Comparison of ENCODE assay signal across 10 mouse cellular contexts in the genomic region with DNA sequence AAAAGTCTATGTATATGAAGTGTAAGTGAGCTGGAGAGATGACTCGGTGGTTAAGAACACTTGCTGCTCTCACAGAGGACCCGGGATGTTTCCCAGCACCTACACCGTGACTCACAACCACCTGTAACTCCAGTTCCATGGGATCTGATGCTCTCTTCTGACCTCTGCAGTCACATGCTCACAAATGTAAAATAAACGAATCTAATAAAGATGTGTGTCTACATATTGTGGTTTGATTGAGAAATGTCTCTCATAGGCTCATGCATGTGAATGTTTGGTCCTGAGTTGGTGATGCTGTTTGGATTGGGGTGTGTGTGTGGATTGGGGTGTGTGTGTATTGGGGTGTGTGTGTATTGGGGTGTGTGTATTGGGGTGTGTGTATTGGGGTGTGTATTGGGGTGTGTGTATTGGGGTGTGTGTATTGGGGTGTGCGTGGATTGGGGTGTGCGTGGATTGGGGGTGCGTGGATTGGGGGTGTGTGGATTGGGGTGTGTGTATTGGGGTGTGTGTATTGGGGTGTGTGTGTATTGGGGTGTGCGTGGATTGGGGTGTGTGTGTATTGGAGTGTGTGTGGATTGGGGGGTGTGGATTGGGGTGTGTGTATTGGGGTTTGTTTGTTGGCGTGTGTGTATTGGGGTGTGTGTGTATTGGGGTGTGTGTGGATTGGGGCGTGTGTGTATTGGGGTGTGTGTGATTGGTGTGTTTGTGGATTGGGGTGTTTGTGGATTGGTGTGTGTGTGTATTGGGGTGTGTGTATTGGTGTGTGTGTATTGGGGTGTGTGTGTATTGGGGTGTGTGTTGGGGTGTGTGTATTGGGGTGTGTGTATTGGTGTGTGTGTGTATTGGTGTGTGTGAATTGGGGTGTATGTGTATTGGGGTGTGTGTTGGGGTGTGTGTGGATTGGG. TPM values are rescaled to one million over a fixed set of nuclear protein-coding genes. Genes with fewer than 3 reads are reported as not detected.
A peak's percentile ranks its signal among the peaks of the same experiment; 100 is the strongest.
DNase-seq lines count a peak whose midpoint lies in the region; ATAC-seq and TF ChIP-seq lines count a peak whose summit lies in the region.
"Had no signal": no experiment of that assay in that cellular context is flagged by ENCODE, and none has a peak within 500 bp of the region (broad histone marks: within the 10 kb centered on the region; RNA-seq: fewer than 3 reads in every experiment).

No protein-coding gene starts in this region.

- H3K27me3 ChIP-seq in forebrain, embryonic 11.5 days (ENCODE audit: control insufficient read depth, insufficient read depth, low read length): no peaks in the 10 kb centered on the region
- no peaks in the 10 kb centered on the region for H3K27me3 ChIP-seq in forebrain, postnatal 0 days (ENCODE audit: insufficient read depth, low read length)
- no peaks in the 10 kb centered on the region for H3K27me3 ChIP-seq in neural tube, embryonic 13.5 days
- H3K27me3 ChIP-seq in limb, embryonic 12.5 days: no peaks in the 10 kb centered on the region; the same call in 1 of the 2 replicates

- no peak overlapping the region for H3K4me3 ChIP-seq in forebrain, embryonic 11.5 days (ENCODE audit: low read depth, low read length)
- H3K4me3 ChIP-seq in forebrain, postnatal 0 days (ENCODE audit: low read depth, low read length): no peak overlapping the region
- H3K4me3 ChIP-seq in neural tube, embryonic 13.5 days: no peak overlapping the region
- H3K4me3 ChIP-seq in limb, embryonic 12.5 days (replicated peaks): no peak overlapping the region

- H3K36me3 ChIP-seq in forebrain, embryonic 11.5 days (ENCODE audit: control insufficient read depth, insufficient read depth, low read length): no peaks in the 10 kb centered on the region
- H3K36me3 ChIP-seq in forebrain, postnatal 0 days (ENCODE audit: insufficient read depth): no peaks in the 10 kb centered on the region
- H3K36me3 ChIP-seq in neural tube, embryonic 13.5 days: no peaks in the 10 kb centered on the region
- no peaks in the 10 kb centered on the region for H3K36me3 ChIP-seq in limb, embryonic 12.5 days

- H3K9ac ChIP-seq in forebrain, embryonic 11.5 days (ENCODE audit: low read length): no peak overlapping the region
- no peak overlapping the region for H3K9ac ChIP-seq in forebrain, postnatal 0 days
- no peak overlapping the region for H3K9ac ChIP-seq in neural tube, embryonic 13.5 days
- H3K9ac ChIP-seq in limb, embryonic 12.5 days (replicated peaks): no peak overlapping the region

- no peaks in the 10 kb centered on the region; the same call in 1 of the 2 replicates for H3K9me3 ChIP-seq in forebrain, embryonic 11.5 days (ENCODE audit: control insufficient read depth, low read length)
- H3K9me3 ChIP-seq in forebrain, postnatal 0 days (ENCODE audit: low read length): no peaks in the 10 kb centered on the region
- H3K9me3 ChIP-seq in neural tube, embryonic 13.5 days: no peaks in the 10 kb centered on the region
- 0 out of 2 replicates have a peak, but pooled peaks cover 4% of the 10 kb centered on the region for H3K9me3 ChIP-seq in limb, embryonic 12.5 days

- DNase-seq in forebrain, embryonic 11.5 days (ENCODE audit: low spot score): peak; percentile 62
- no peak for DNase-seq in forebrain, postnatal 0 days
- no peak for DNase-seq in neural tube, embryonic 10.5 days (ENCODE audit: extremely low spot score, low spot score)
- DNase-seq in thymus, postnatal 0 days (ENCODE audit: low spot score): no peak
- no peak for DNase-seq in layer of hippocampus, postnatal 14 days (ENCODE audit: low spot score in 2 of 2)
- no peak for DNase-seq in ovary, postnatal 14 days (ENCODE audit: low spot score)
- DNase-seq: lung, adult 2 months; thymus, postnatal 25 days had no signal

- no peak overlapping the region for H3K4me2 ChIP-seq in forebrain, embryonic 11.5 days (ENCODE audit: low read depth, low read length, severe bottlenecking)
- no peak overlapping the region for H3K4me2 ChIP-seq in forebrain, postnatal 0 days (ENCODE audit: low read depth)
- no peak overlapping the region for H3K4me2 ChIP-seq in neural tube, embryonic 13.5 days
- no peak overlapping the region for H3K4me2 ChIP-seq in limb, embryonic 12.5 days

- no peaks in the 10 kb centered on the region for H3K4me1 ChIP-seq in forebrain, embryonic 11.5 days (replicated peaks; ENCODE audit: control insufficient read depth, insufficient read depth, low read length)
- H3K4me1 ChIP-seq in forebrain, postnatal 0 days (ENCODE audit: insufficient read depth): no peaks in the 10 kb centered on the region; the same call in 1 of the 2 replicates
- H3K4me1 ChIP-seq in neural tube, embryonic 13.5 days (replicated peaks): peaks cover 11% of the 10 kb centered on the region
- no peaks in the 10 kb centered on the region for H3K4me1 ChIP-seq in limb, embryonic 12.5 days (replicated peaks)

- no peak overlapping the region for H3K27ac ChIP-seq in forebrain, embryonic 11.5 days (ENCODE audit: low read depth, low read length)
- no peak overlapping the region for H3K27ac ChIP-seq in forebrain, postnatal 0 days (ENCODE audit: low read depth, low read length)
- no peak overlapping the region for H3K27ac ChIP-seq in neural tube, embryonic 13.5 days (replicated peaks)
- no peak overlapping the region for H3K27ac ChIP-seq in limb, embryonic 12.5 days

- WGBS in forebrain, embryonic 11.5 days: 69% methylated on average over 10 of the region's 10 CpGs
- 65% methylated on average over 10 of the region's 10 CpGs for WGBS in forebrain, postnatal 0 days
- WGBS in neural tube, embryonic 13.5 days: 56% methylated on average over 10 of the region's 10 CpGs
- WGBS in limb, embryonic 12.5 days: 58% methylated on average over 10 of the region's 10 CpGs

- TF ChIP-seq CTCF in forebrain, postnatal 0 days (IDR thresholded peaks at IDR 0.05; ENCODE audit: low read depth): no peak

- ATAC-seq in forebrain, embryonic 11.5 days (replicated peaks; ENCODE audit: low FRiP score): peak; percentile 53; the same call in 1 of the 2 replicates
- ATAC-seq in forebrain, postnatal 0 days: no peak
- ATAC-seq in neural tube, embryonic 13.5 days (ENCODE audit: low read depth): peak; percentile 67
- peak; percentile 56 for ATAC-seq in limb, embryonic 12.5 days (ENCODE audit: insufficient number of reproducible peaks, insufficient read depth, low FRiP score, low TSS enrichment, low read depth)

RNA-seq across cellular contexts. Expression of a gene that starts 46.1 kb away (rescaled TPM):
- polyA plus RNA-seq in forebrain, embryonic 11.5 days (2014; fragmentation: Nextera tagmentation; extraction: Ambion mirVana): 30.9 and 31.1 TPM in 2 replicates
- 107 and 141 TPM in 2 replicates for total RNA-seq in forebrain, postnatal 0 days (2014; rRNA removed)
- 72.0 and 82.8 TPM in 2 replicates for polyA plus RNA-seq in forebrain, postnatal 0 days (2015; fragmentation: Nextera tagmentation; extraction: Ambion mirVana)
- 60.5 and 67.6 TPM in 2 replicates for polyA plus RNA-seq in neural tube, embryonic 13.5 days (2015; fragmentation: Nextera tagmentation; extraction: Ambion mirVana)
- 25.5 and 27.3 TPM in 2 replicates for polyA plus RNA-seq in limb, embryonic 12.5 days (2016; fragmentation: Nextera tagmentation; extraction: Ambion mirVana)
- 50.4 and 56.8 TPM in 2 replicates for polyA plus RNA-seq in thymus, postnatal 0 days (2015; fragmentation: Nextera tagmentation; extraction: Ambion mirVana)
- 10 to 100 TPM; 95.0 to 98.6 TPM for total RNA-seq in layer of hippocampus, postnatal 14 days (2021)
